Mouse (Mus musculus) limb, embryonic 10.5 days (tissue): ENCODE results near the gene Ihh. TPM values are rescaled to one million over a fixed set of nuclear protein-coding genes. Genes with fewer than 3 reads are reported as not detected.

Experiments used
- DNase-seq: peaks from one replicate; pipeline ENCODE4 v3.0.0-alpha.2; 2017; ENCODE audit warnings: low spot score
- H3K27ac ChIP-seq: fragments of 300-500 bp; sonication (generic); 2 replicates; pipeline ENCODE4 v1.5.1; 2016; ENCODE audit warnings: mild to moderate bottlenecking
- H3K27me3 ChIP-seq: fragments of 300-500 bp; sonication (generic); 2 replicates; pipeline ENCODE4 v1.6.1; 2016; ENCODE audit warnings: low read depth, mild to moderate bottlenecking; ENCODE audit not compliant: poor library complexity, severe bottlenecking
- H3K36me3 ChIP-seq: fragments of 300-500 bp; sonication (generic); 2 replicates; pipeline ENCODE4 v1.6.1; 2016; ENCODE audit warnings: mild to moderate bottlenecking, moderate library complexity
- H3K4me1 ChIP-seq: fragments of 300-500 bp; sonication (generic); 2 replicates; pipeline ENCODE4 v1.6.1; 2016
- H3K4me3 ChIP-seq: fragments of 300-500 bp; sonication (generic); 2 replicates; pipeline ENCODE4 v1.5.1; 2016; ENCODE audit warnings: mild to moderate bottlenecking, moderate library complexity
- H3K9me3 ChIP-seq: fragments of 300-500 bp; sonication (generic); replicated peaks from 2 replicates; pipeline ENCODE4 v1.6.1; 2016; ENCODE audit warnings: mild to moderate bottlenecking
- WGBS: fragments of 180-500 bp; shearing (Covaris S2); methylation state at CpG from one replicate; pipeline ENCODE4 v1.1.7; 2016; 5-methylcytosine and 5-hydroxymethylcytosine counted together
- polyA plus RNA-seq: library from polyadenylated mRNA; unstranded; fragments of >200 nt; fragmentation: Nextera tagmentation; extraction: Ambion mirVana; gene quantifications from 2 replicates; pipeline ENCODE4 v1.2.1, GENCODE M21; 2016

The Ihh gene
- polyA plus RNA-seq, result 0.08 and 0.11 TPM in 2 replicates

DNA sequence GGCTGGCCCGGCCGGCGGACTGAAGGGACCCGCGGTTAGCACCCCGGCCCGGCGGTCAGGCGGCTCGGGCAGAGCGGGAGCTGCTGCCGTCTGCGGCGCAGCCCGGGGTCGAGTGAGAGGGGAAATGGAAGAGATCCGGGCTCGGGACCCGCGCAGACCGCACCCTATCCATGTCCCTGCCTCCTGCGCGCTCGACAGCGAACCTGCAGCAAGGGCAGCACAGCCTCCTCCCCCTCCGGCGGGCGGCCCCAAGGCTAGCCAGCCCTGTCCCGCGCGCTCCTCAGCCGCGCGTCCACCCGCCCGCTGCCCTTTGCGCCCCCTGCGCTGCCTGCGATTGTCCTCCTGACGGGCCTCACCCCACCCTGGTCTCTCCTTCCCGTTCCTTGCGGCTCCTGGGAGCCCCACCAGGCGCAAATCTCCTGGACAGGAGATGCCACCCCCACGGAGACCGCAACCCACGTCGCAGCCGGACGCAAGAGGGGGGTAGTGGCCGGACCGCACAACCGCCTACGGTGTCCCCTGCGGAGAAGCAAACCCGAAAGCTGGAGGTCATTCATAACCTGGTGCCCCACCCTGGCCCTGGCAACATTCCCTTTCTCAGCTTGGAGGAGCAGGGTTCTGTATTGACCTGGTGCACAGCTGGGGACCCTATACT, at the start of gene Ihh:
Ihh (minus strand) TSS at position 117 of the 655 bp plus-strand sequence.
- 2% methylated on average over 55 of the region's 55 CpGs for WGBS
- peaks cover 38% of the 10 kb centered on the region for H3K4me1 ChIP-seq
- H3K27me3 ChIP-seq, result peaks cover 99% of the 10 kb centered on the region
- peak; percentile 61 for DNase-seq
- H3K4me3 ChIP-seq, result peak within 1 kb of the TSS; percentile 44
- no peaks in the 10 kb centered on the region for H3K9me3 ChIP-seq
- H3K27ac ChIP-seq, result no peak within 1 kb of the TSS
- no peaks in the 10 kb centered on the region for H3K36me3 ChIP-seq

GRCm38 (mm10) chr1:75001183-75001582, 49.7 kb upstream of the Ihh start:
- 85% methylated on average over 6 of the region's 6 CpGs for WGBS
- no peaks in the 10 kb centered on the region for H3K27me3 ChIP-seq
- H3K4me3 ChIP-seq, result no peak overlapping the region
- no peak overlapping the region for H3K27ac ChIP-seq
- DNase-seq, result no peak
- H3K36me3 ChIP-seq, result no peaks in the 10 kb centered on the region
- H3K9me3 ChIP-seq, result no peaks in the 10 kb centered on the region
- 0 out of 2 replicates have a peak, but pooled peaks cover 3% of the 10 kb centered on the region for H3K4me1 ChIP-seq

GRCm38 (mm10) chr1:75000496-75000895, 49.0 kb upstream of the Ihh start:
- 0% methylated on average over 1 of the region's 1 CpGs for WGBS
- no peaks in the 10 kb centered on the region for H3K36me3 ChIP-seq
- H3K4me3 ChIP-seq, result no peak overlapping the region
- H3K9me3 ChIP-seq, result no peaks in the 10 kb centered on the region
- no peaks in the 10 kb centered on the region for H3K4me1 ChIP-seq
- no peak overlapping the region for H3K27ac ChIP-seq
- peak; percentile 69 for DNase-seq
- no peaks in the 10 kb centered on the region for H3K27me3 ChIP-seq

DNA sequence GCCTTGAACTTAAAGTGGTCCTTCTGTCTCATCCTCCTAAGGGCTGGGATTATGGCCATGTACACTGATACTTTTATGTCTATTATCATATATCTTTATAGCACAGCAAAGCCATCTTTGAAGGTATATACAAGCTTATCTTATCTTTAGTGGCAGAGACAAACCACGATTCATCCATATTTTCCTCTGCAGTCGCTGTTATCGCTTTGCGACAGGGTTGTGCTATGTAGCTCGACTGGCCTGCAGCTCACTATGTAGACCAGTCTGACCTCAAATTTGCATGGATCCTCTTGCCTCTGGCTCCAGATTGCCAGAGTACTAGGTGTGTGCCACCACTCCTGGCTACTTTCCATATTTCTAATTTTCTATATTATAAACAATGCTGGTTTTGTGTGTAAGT, 47.7 kb upstream of the Ihh start:
- H3K36me3 ChIP-seq, result no peaks in the 10 kb centered on the region
- H3K27me3 ChIP-seq, result no peaks in the 10 kb centered on the region
- no peaks in the 10 kb centered on the region for H3K9me3 ChIP-seq
- no peak overlapping the region for H3K27ac ChIP-seq
- no peak overlapping the region for H3K4me3 ChIP-seq
- no peaks in the 10 kb centered on the region for H3K4me1 ChIP-seq
- no peak for DNase-seq
- WGBS, result 86% methylated on average over 5 of the region's 5 CpGs

- Histone ChIP-seq H3K27ac (no peak overlapping the region), H3K4me1 (no peaks in the 10 kb centered on the region), H3K36me3 (no peaks in the 10 kb centered on the region), H3K27me3 (no peaks in the 10 kb centered on the region), H3K4me3 (no peak overlapping the region), H3K9me3 (no peaks in the 10 kb centered on the region)
- no peak for DNase-seq
- WGBS, result 86% methylated on average over 2 of the region's 2 CpGs
These were observed 45.8 kb upstream of the Ihh start for GRCm38 (mm10) chr1:74997231-74997630.

GRCm38 (mm10) chr1:74977001-74977400, 25.5 kb upstream of the Ihh start:
- no peaks in the 10 kb centered on the region for H3K27me3 ChIP-seq
- H3K27ac ChIP-seq, result no peak overlapping the region
- H3K4me3 ChIP-seq, result no peak overlapping the region
- peaks cover 8% of the 10 kb centered on the region for H3K4me1 ChIP-seq
- WGBS, result 79% methylated on average over 8 of the region's 8 CpGs
- no peak for DNase-seq
- H3K36me3 ChIP-seq, result no peaks in the 10 kb centered on the region
- no peaks in the 10 kb centered on the region for H3K9me3 ChIP-seq

DNA sequence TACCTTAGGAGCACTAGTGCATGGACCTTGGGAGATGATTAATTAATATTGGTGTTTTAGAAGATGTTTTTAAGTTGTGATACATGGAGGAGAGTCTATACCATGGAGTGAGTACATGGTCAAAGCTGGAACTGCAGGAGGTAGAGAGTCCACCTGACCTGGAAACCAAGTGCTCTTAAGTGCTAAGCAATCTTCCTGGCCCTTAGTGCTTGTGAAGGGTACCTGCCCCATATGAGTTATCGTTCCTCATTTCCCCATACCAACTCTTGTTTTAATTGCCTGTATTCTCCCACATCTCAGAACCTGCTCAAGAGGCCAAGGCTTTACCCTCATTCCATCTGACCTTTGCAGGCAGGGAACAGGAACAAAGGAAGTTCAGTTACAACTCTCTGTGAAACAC, 24.5 kb upstream of the Ihh start:
- H3K4me1 ChIP-seq, result peaks cover 13% of the 10 kb centered on the region
- 100% methylated on average over 1 of the region's 1 CpGs for WGBS
- H3K27ac ChIP-seq, result no peak overlapping the region
- no peak overlapping the region for H3K4me3 ChIP-seq
- H3K9me3 ChIP-seq, result no peaks in the 10 kb centered on the region
- H3K27me3 ChIP-seq, result no peaks in the 10 kb centered on the region
- no peaks in the 10 kb centered on the region for H3K36me3 ChIP-seq
- no peak for DNase-seq

GRCm38 (mm10) chr1:74973590-74973989, 22.1 kb upstream of the Ihh start:
- Histone ChIP-seq H3K36me3 (no peaks in the 10 kb centered on the region), H3K4me1 (peaks cover 10% of the 10 kb centered on the region), H3K4me3 (no peak overlapping the region), H3K27ac (no peak overlapping the region), H3K27me3 (no peaks in the 10 kb centered on the region), H3K9me3 (no peaks in the 10 kb centered on the region)
- no peak for DNase-seq
- WGBS, result 80% methylated on average over 6 of the region's 6 CpGs

- H3K9me3 ChIP-seq, result no peaks in the 10 kb centered on the region
- no peaks in the 10 kb centered on the region for H3K27me3 ChIP-seq
- 0 out of 2 replicates have a peak, but pooled peaks cover 5% of the 10 kb centered on the region for H3K4me1 ChIP-seq
- 54% methylated on average over 4 of the region's 4 CpGs for WGBS
- no peak overlapping the region for H3K27ac ChIP-seq
- no peaks in the 10 kb centered on the region for H3K36me3 ChIP-seq
- no peak overlapping the region for H3K4me3 ChIP-seq
- no peak for DNase-seq
These were observed 20.0 kb upstream of the Ihh start for GRCm38 (mm10) chr1:74971353-74972050.

- Histone ChIP-seq H3K27me3 (peaks cover 9% of the 10 kb centered on the region; the same call in 1 of the 2 replicates), H3K27ac (no peak overlapping the region), H3K9me3 (no peaks in the 10 kb centered on the region), H3K36me3 (no peaks in the 10 kb centered on the region), H3K4me3 (no peak overlapping the region), H3K4me1 (peaks cover 21% of the 10 kb centered on the region)
- WGBS, result 74% methylated on average over 8 of the region's 8 CpGs
- no peak for DNase-seq
These were observed 16.6 kb upstream of the Ihh start for GRCm38 (mm10) chr1:74967962-74968580.

DNA sequence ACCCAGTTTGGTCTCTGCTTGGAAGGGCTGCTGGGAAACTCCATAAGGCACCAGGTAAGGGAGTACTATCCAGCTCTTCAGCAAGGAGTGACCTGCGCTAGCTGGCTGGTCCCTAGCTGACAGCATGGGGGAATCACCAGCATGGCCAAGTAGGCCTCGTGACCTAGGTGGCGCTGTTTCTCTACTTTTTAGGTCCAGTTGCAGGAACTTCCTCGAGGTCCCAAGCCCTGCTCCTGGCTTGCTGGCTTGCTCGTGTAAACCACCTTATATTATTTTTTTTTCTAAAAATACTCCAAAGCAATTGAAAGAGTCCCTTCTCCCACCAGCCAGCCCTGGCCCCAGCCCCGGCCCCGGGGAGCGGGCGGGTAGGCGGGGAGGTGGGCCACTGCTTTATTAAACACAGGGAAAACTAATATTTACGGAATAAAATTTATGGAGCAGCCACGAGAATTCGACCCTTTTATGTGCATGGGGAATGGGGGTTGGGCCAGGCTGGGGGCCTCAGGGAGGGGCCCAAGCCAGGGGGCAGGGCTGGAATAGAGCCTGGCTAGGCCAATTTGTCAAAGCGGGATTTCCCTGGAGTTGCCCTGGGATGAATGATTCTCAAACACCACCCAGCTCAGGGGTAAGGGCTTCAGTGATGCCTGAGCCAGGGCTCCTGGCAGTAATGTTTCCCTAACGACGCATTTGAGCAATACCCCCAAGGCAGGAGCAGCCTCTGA, 13.2 kb upstream of the Ihh start:
- H3K4me1 ChIP-seq, result peaks cover 16% of the 10 kb centered on the region
- peak; percentile 79 for DNase-seq
- 9% methylated on average over 16 of the region's 16 CpGs for WGBS
- H3K36me3 ChIP-seq, result no peaks in the 10 kb centered on the region
- no peaks in the 10 kb centered on the region for H3K9me3 ChIP-seq
- peak overlapping the region; percentile 47 for H3K4me3 ChIP-seq
- peak overlapping the region; percentile 66 for H3K27ac ChIP-seq
- H3K27me3 ChIP-seq, result peaks cover 19% of the 10 kb centered on the region

GRCm38 (mm10) chr1:74962853-74963227, 11.4 kb upstream of the Ihh start:
- H3K9me3 ChIP-seq, result no peaks in the 10 kb centered on the region
- no peaks in the 10 kb centered on the region for H3K36me3 ChIP-seq
- peaks cover 16% of the 10 kb centered on the region for H3K4me1 ChIP-seq
- no peak overlapping the region for H3K4me3 ChIP-seq
- WGBS, result 90% methylated on average over 5 of the region's 5 CpGs
- peaks cover 33% of the 10 kb centered on the region for H3K27me3 ChIP-seq
- H3K27ac ChIP-seq, result no peak overlapping the region
- no peak for DNase-seq
